Mouse (Mus musculus): ENCODE results near the gene Cr1l.

GRCm38 (mm10) chr1:195091699-195092219 lies 39.6 kb downstream of the Cr1l start:
- no peak for TF ChIP-seq CTCF (IDR thresholded peaks at IDR 0.05)
- no peak for TF ChIP-seq EP300 (IDR thresholded peaks at IDR 0.05)

Data from lung, postnatal 0 days (tissue).